Mouse (Mus musculus): Measurements from ENCODE around the gene Foxl2.

The Foxl2 gene

DNA sequence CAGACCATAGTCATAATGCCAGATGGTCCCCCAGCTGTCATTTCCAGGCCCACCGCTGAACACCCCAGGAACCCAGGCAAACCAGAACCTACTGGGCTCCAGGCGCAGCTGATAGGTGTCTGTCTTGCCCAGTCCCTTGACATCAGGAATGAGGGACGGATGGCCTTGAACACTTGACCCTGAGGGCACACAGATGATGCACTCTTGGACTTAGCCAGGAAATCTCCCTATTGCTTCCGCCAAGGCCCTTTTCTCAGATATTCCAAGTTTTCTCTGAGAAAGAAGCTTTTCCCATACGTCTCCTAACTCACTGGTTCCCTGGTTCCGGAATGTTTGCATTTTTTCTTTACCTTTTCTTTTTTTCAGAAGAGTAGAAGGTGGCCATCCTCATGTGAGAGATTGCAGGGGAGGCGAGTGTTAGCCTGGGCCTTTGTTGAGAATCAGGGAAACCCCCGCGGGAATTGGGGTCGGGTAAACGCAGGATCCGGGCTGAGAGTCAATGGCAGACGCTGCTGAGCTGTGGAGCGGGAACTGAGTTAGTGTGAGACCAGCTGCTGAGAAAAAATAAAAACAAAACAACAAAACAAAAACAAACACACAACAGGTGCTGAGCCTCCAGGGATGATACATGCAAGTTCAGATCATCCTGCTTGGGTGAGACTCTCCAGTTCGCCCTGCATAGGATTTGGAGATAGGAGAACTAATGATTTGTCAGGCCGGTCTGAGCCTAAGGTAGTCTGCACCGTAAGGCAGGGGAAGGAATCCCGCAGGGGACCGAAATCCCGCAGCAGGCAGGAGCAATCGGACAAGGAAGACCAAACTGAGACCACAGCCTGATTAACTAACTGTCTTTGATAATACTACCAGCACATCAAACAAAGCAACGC, 6.7 kb downstream of the Foxl2 start:
- no peak for DNase-seq (ENCODE audit: low spot score in 2 of 2)

GRCm38 (mm10) chr9:98962478-98963142, 7.5 kb downstream of the Foxl2 start:
- no peak for DNase-seq (ENCODE audit: low spot score in 2 of 2)

- no peak for DNase-seq (ENCODE audit: low spot score in 2 of 2)
Measured at GRCm38 (mm10) chr9:98963661-98964060, 8.6 kb downstream of the Foxl2 start.

GRCm38 (mm10) chr9:98965084-98965483, 10.0 kb downstream of the Foxl2 start:
- no peak for DNase-seq (ENCODE audit: low spot score in 2 of 2)

GRCm38 (mm10) chr9:98973101-98973521, 18.0 kb downstream of the Foxl2 start:
- no peak for DNase-seq (ENCODE audit: low spot score in 2 of 2)

GRCm38 (mm10) chr9:98973561-98973960, 18.5 kb downstream of the Foxl2 start:
- no peak for DNase-seq (ENCODE audit: low spot score in 2 of 2)

DNA sequence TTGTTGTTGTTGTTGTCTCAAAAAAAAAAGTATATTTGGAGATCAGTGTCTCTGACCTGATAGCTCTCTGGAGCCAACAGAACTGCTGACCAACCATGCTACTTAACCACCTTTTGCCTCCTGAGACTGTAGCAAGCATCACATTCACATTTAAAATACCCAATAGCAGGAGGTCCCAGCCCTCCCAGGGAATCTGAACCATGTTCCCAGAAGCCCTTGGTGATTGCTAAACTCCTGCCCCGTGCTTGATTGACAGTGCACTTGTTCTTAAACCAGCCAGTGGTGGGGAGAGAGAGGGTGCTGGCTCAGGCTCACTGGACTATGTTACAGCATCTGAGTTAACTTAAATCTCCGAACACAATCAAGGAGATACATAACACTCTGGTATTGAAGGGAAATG, 19.8 kb downstream of the Foxl2 start:
- DNase-seq (ENCODE audit: low spot score in 2 of 2), result no peak

- DNase-seq (ENCODE audit: low spot score in 2 of 2), result no peak
Measured at GRCm38 (mm10) chr9:98976081-98976480, 21.0 kb downstream of the Foxl2 start.

- DNase-seq (ENCODE audit: low spot score in 2 of 2), result no peak
Measured at GRCm38 (mm10) chr9:98976520-98976919, 21.4 kb downstream of the Foxl2 start.

GRCm38 (mm10) chr9:98979431-98980416, 24.6 kb downstream of the Foxl2 start:
- peak; percentile 50 to 87 for DNase-seq (ENCODE audit: low spot score in 2 of 2)

- DNase-seq (ENCODE audit: low spot score in 2 of 2), result peak; percentile 98 to 100
Measured at GRCm38 (mm10) chr9:98985800-98986475, 30.9 kb downstream of the Foxl2 start, which contains the start of gene Faim. Faim (plus strand) TSS chr9:98986373.

- peak in 1 of 2 experiments; percentile 31 for DNase-seq (ENCODE audit: low spot score in 2 of 2)
Measured at GRCm38 (mm10) chr9:98986476-98987096, 31.5 kb downstream of the Foxl2 start.

- no peak for DNase-seq (ENCODE audit: low spot score in 2 of 2)
Measured at GRCm38 (mm10) chr9:98987131-98987530, 32.0 kb downstream of the Foxl2 start.

- DNase-seq (ENCODE audit: low spot score in 2 of 2), result no peak
Measured at GRCm38 (mm10) chr9:98994103-98994502, 39.0 kb downstream of the Foxl2 start.

DNA sequence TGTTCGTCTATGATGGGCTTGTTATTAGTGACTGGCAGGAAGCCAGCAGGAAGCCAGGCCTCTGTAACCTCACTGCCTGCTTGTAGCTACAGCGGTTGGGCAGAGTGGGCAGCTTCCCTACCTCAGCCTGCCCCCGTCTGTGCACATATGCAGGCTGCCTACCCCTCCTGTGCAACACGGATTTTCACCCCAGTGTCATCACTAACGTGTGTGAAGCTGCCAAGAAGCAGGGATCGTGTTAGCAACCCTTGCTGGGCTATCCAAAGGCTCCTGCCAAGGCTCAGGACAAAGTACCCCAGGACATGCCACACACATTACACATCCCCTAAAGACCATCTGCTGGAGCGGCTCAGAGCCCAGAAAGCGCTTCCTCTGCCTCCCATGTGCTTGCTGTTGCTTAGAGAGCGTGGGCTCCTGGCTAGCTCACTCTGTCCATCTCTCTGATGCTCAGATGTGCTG, 44.8 kb downstream of the Foxl2 start:
- peak in 1 of 2 experiments; percentile 36 for DNase-seq (ENCODE audit: low spot score in 2 of 2)

DNA sequence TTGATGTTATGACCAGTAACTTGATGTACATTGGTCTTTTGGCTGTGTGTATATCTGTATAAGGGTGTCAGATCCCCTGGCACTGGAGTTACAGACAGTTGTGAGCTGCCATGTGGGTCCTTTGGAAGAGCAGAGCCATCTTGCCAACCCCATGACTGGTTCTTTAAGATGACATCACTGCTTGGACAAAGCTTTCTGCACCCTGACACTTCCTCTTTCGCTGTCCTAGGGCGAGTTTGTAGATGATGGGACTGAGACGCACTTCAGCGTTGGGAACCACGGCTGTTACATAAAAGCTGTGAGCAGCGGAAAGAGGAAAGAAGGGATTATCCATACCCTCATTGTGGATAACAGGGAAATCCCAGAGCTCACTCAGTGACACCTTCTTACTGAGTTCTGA, 46.2 kb downstream of the Foxl2 start:
- no peak for DNase-seq (ENCODE audit: low spot score in 2 of 2)

Data from left cerebral cortex, adult 9 months (tissue).